Mouse (Mus musculus): ENCODE measurements around the gene Rpl37. TPM values are rescaled to one million over a fixed set of nuclear protein-coding genes. Genes with fewer than 3 reads are reported as not detected.

Rpl37 gene
- polyA plus RNA-seq (2014; fragmentation: Nextera tagmentation; extraction: Ambion mirVana), result 418 and 471 TPM in 2 replicates

GRCm38 (mm10) chr15:5116270-5117030, at the start of gene Rpl37:
TSS of gene Rpl37 (plus strand) at chr15:5116645.
- DNase-seq (ENCODE audit: low spot score) (peak; percentile 99), ATAC-seq (replicated peaks; ENCODE audit: low FRiP score) (peak; percentile 99)
- peak within 1 kb of the TSS; percentile 75 for H3K27ac ChIP-seq (ENCODE audit: low read depth, low read length)
- peak within 1 kb of the TSS; percentile 89 for H3K4me3 ChIP-seq (ENCODE audit: low read depth, low read length)
- H3K4me1 ChIP-seq (replicated peaks; ENCODE audit: control insufficient read depth, insufficient read depth, low read length), result peaks cover 5% of the 10 kb centered on the region; the same call in 1 of the 2 replicates
- H3K36me3 ChIP-seq (ENCODE audit: control insufficient read depth, insufficient read depth, low read length), result peaks cover 17% of the 10 kb centered on the region
- H3K27me3 ChIP-seq (ENCODE audit: control insufficient read depth, insufficient read depth, low read length), result no peaks in the 10 kb centered on the region
- peak within 1 kb of the TSS; percentile 96 for H3K9ac ChIP-seq (ENCODE audit: low read length)
- H3K4me2 ChIP-seq (ENCODE audit: low read depth, low read length, severe bottlenecking), result peak within 1 kb of the TSS; percentile 74
- WGBS, result under 1% methylated on average over 55 of the region's 55 CpGs
- H3K9me3 ChIP-seq (ENCODE audit: control insufficient read depth, low read length), result no peaks in the 10 kb centered on the region

- 65% methylated on average over 15 of the region's 15 CpGs for WGBS
- no peak overlapping the region for H3K4me3 ChIP-seq (ENCODE audit: low read depth, low read length)
- H3K9me3 ChIP-seq (ENCODE audit: control insufficient read depth, low read length), result no peaks in the 10 kb centered on the region
- no peak overlapping the region for H3K9ac ChIP-seq (ENCODE audit: low read length)
- H3K27me3 ChIP-seq (ENCODE audit: control insufficient read depth, insufficient read depth, low read length), result no peaks in the 10 kb centered on the region
- no peaks in the 10 kb centered on the region for H3K36me3 ChIP-seq (ENCODE audit: control insufficient read depth, insufficient read depth, low read length)
- no peaks in the 10 kb centered on the region for H3K4me1 ChIP-seq (replicated peaks; ENCODE audit: control insufficient read depth, insufficient read depth, low read length)
- no peak overlapping the region for H3K27ac ChIP-seq (ENCODE audit: low read depth, low read length)
- peak; percentile 69; the same call in 1 of the 2 replicates for ATAC-seq (replicated peaks; ENCODE audit: low FRiP score)
- peak; percentile 58 for DNase-seq (ENCODE audit: low spot score)
- no peak overlapping the region for H3K4me2 ChIP-seq (ENCODE audit: low read depth, low read length, severe bottlenecking)
These were observed 47.5 kb upstream of the Rpl37 start for GRCm38 (mm10) chr15:5068801-5069518.

- Histone ChIP-seq H3K36me3 (ENCODE audit: control insufficient read depth, insufficient read depth, low read length) (no peaks in the 10 kb centered on the region), H3K4me1 (replicated peaks; ENCODE audit: control insufficient read depth, insufficient read depth, low read length) (no peaks in the 10 kb centered on the region), H3K4me2 (ENCODE audit: low read depth, low read length, severe bottlenecking) (no peak overlapping the region), H3K9me3 (ENCODE audit: control insufficient read depth, low read length) (no peaks in the 10 kb centered on the region), H3K27ac (ENCODE audit: low read depth, low read length) (no peak overlapping the region), H3K27me3 (ENCODE audit: control insufficient read depth, insufficient read depth, low read length) (no peaks in the 10 kb centered on the region), H3K4me3 (ENCODE audit: low read depth, low read length) (no peak overlapping the region), H3K9ac (ENCODE audit: low read length) (no peak overlapping the region)
- 83% methylated on average over 1 of the region's 1 CpGs for WGBS
- no peak for DNase-seq (ENCODE audit: low spot score)
- no peak for ATAC-seq (replicated peaks; ENCODE audit: low FRiP score)
These were observed 35.2 kb upstream of the Rpl37 start for GRCm38 (mm10) chr15:5081235-5081634.

- no peak overlapping the region for H3K9ac ChIP-seq (ENCODE audit: low read length)
- H3K4me1 ChIP-seq (replicated peaks; ENCODE audit: control insufficient read depth, insufficient read depth, low read length), result no peaks in the 10 kb centered on the region
- H3K36me3 ChIP-seq (ENCODE audit: control insufficient read depth, insufficient read depth, low read length), result no peaks in the 10 kb centered on the region
- H3K27me3 ChIP-seq (ENCODE audit: control insufficient read depth, insufficient read depth, low read length), result no peaks in the 10 kb centered on the region
- no peak for ATAC-seq (replicated peaks; ENCODE audit: low FRiP score)
- no peaks in the 10 kb centered on the region for H3K9me3 ChIP-seq (ENCODE audit: control insufficient read depth, low read length)
- no peak overlapping the region for H3K4me3 ChIP-seq (ENCODE audit: low read depth, low read length)
- DNase-seq (ENCODE audit: low spot score), result no peak
- 23% methylated on average over 2 of the region's 2 CpGs for WGBS
- H3K27ac ChIP-seq (ENCODE audit: low read depth, low read length), result no peak overlapping the region
- no peak overlapping the region for H3K4me2 ChIP-seq (ENCODE audit: low read depth, low read length, severe bottlenecking)
These were observed 30.3 kb upstream of the Rpl37 start for GRCm38 (mm10) chr15:5086162-5086561.

- Histone ChIP-seq H3K27me3 (ENCODE audit: control insufficient read depth, insufficient read depth, low read length) (no peaks in the 10 kb centered on the region), H3K9me3 (ENCODE audit: control insufficient read depth, low read length) (no peaks in the 10 kb centered on the region), H3K9ac (ENCODE audit: low read length) (no peak overlapping the region), H3K4me1 (replicated peaks; ENCODE audit: control insufficient read depth, insufficient read depth, low read length) (no peaks in the 10 kb centered on the region), H3K4me3 (ENCODE audit: low read depth, low read length) (no peak overlapping the region), H3K4me2 (ENCODE audit: low read depth, low read length, severe bottlenecking) (no peak overlapping the region), H3K27ac (ENCODE audit: low read depth, low read length) (no peak overlapping the region), H3K36me3 (ENCODE audit: control insufficient read depth, insufficient read depth, low read length) (no peaks in the 10 kb centered on the region)
- no peak for ATAC-seq (replicated peaks; ENCODE audit: low FRiP score)
- 76% methylated on average over 7 of the region's 7 CpGs for WGBS
- DNase-seq (ENCODE audit: low spot score), result no peak
These were observed 27.4 kb upstream of the Rpl37 start for GRCm38 (mm10) chr15:5088850-5089608.

GRCm38 (mm10) chr15:5090131-5090530, 26.3 kb upstream of the Rpl37 start:
- no peak overlapping the region for H3K4me2 ChIP-seq (ENCODE audit: low read depth, low read length, severe bottlenecking)
- DNase-seq (ENCODE audit: low spot score), result no peak
- H3K9ac ChIP-seq (ENCODE audit: low read length), result no peak overlapping the region
- 93% methylated on average over 10 of the region's 10 CpGs for WGBS
- no peaks in the 10 kb centered on the region for H3K27me3 ChIP-seq (ENCODE audit: control insufficient read depth, insufficient read depth, low read length)
- H3K27ac ChIP-seq (ENCODE audit: low read depth, low read length), result no peak overlapping the region
- no peaks in the 10 kb centered on the region for H3K9me3 ChIP-seq (ENCODE audit: control insufficient read depth, low read length)
- no peaks in the 10 kb centered on the region for H3K36me3 ChIP-seq (ENCODE audit: control insufficient read depth, insufficient read depth, low read length)
- no peaks in the 10 kb centered on the region for H3K4me1 ChIP-seq (replicated peaks; ENCODE audit: control insufficient read depth, insufficient read depth, low read length)
- no peak overlapping the region for H3K4me3 ChIP-seq (ENCODE audit: low read depth, low read length)
- no peak for ATAC-seq (replicated peaks; ENCODE audit: low FRiP score)

- Histone ChIP-seq H3K27me3 (ENCODE audit: control insufficient read depth, insufficient read depth, low read length) (no peaks in the 10 kb centered on the region), H3K27ac (ENCODE audit: low read depth, low read length) (no peak overlapping the region), H3K4me3 (ENCODE audit: low read depth, low read length) (no peak overlapping the region), H3K4me1 (replicated peaks; ENCODE audit: control insufficient read depth, insufficient read depth, low read length) (no peaks in the 10 kb centered on the region), H3K4me2 (ENCODE audit: low read depth, low read length, severe bottlenecking) (no peak overlapping the region), H3K9ac (ENCODE audit: low read length) (no peak overlapping the region), H3K9me3 (ENCODE audit: control insufficient read depth, low read length) (no peaks in the 10 kb centered on the region), H3K36me3 (ENCODE audit: control insufficient read depth, insufficient read depth, low read length) (no peaks in the 10 kb centered on the region)
- 87% methylated on average over 11 of the region's 11 CpGs for WGBS
- DNase-seq (ENCODE audit: low spot score) (no peak), ATAC-seq (replicated peaks; ENCODE audit: low FRiP score) (no peak)
These were observed 20.7 kb upstream of the Rpl37 start for GRCm38 (mm10) chr15:5095534-5096301.

GRCm38 (mm10) chr15:5097376-5097775, 19.1 kb upstream of the Rpl37 start:
- H3K9ac ChIP-seq (ENCODE audit: low read length), result no peak overlapping the region
- no peak overlapping the region for H3K27ac ChIP-seq (ENCODE audit: low read depth, low read length)
- no peaks in the 10 kb centered on the region for H3K9me3 ChIP-seq (ENCODE audit: control insufficient read depth, low read length)
- no peaks in the 10 kb centered on the region for H3K36me3 ChIP-seq (ENCODE audit: control insufficient read depth, insufficient read depth, low read length)
- no peaks in the 10 kb centered on the region for H3K4me1 ChIP-seq (replicated peaks; ENCODE audit: control insufficient read depth, insufficient read depth, low read length)
- ATAC-seq (replicated peaks; ENCODE audit: low FRiP score) (no peak), DNase-seq (ENCODE audit: low spot score) (no peak)
- H3K4me2 ChIP-seq (ENCODE audit: low read depth, low read length, severe bottlenecking), result no peak overlapping the region
- H3K4me3 ChIP-seq (ENCODE audit: low read depth, low read length), result no peak overlapping the region
- 80% methylated on average over 1 of the region's 1 CpGs for WGBS
- H3K27me3 ChIP-seq (ENCODE audit: control insufficient read depth, insufficient read depth, low read length), result no peaks in the 10 kb centered on the region
